Mouse (Mus musculus) stomach, postnatal 0 days (tissue): ENCODE results near the gene Ncam1.

Experiments
- CTCF ChIP-seq: IDR thresholded peaks from 2 replicates; pipeline ENCODE4 v1.5.1; 2016; ENCODE audit warnings: antibody characterized with exemption, low read depth, mild to moderate bottlenecking, moderate library complexity
- EP300 ChIP-seq: optimal IDR thresholded peaks from 2 replicates; pipeline ENCODE3; 2016; ENCODE audit warnings: antibody characterized with exemption

- TF ChIP-seq CTCF, result no peak
- TF ChIP-seq EP300, result no peak
Measured at GRCm38 (mm10) chr9:49509094-49509493, 289.6 kb downstream of the Ncam1 start.
